Mouse (Mus musculus) forebrain, embryonic 13.5 days (tissue): ENCODE data around the gene Wipf2. TPM values are rescaled to one million over a fixed set of nuclear protein-coding genes. Genes with fewer than 3 reads are reported as not detected.

Source experiments
- ATAC-seq: fragments of 200-750 bp; cut with Nextera tagmentation; 2 replicates; pipeline ENCODE4 v1.8.0; 2017
- H3K27ac ChIP-seq: fragments of 300-500 bp; sonication (generic); 2 replicates; pipeline ENCODE4 v1.5.1; 2015; ENCODE audit warnings: inconsistent platforms, mild to moderate bottlenecking, moderate library complexity
- H3K27me3 ChIP-seq: fragments of 300-500 bp; sonication (generic); 2 replicates; pipeline ENCODE4 v1.6.1; 2015; ENCODE audit warnings: mild to moderate bottlenecking, inconsistent platforms
- H3K36me3 ChIP-seq: fragments of 300-500 bp; sonication (generic); 2 replicates; pipeline ENCODE4 v1.6.1; 2015; ENCODE audit warnings: mild to moderate bottlenecking, inconsistent platforms; ENCODE audit not compliant: poor library complexity, severe bottlenecking
- H3K4me1 ChIP-seq: fragments of 300-500 bp; sonication (generic); 2 replicates; pipeline ENCODE4 v1.6.1; 2015; ENCODE audit warnings: inconsistent platforms
- H3K4me2 ChIP-seq: fragments of 300-500 bp; sonication (generic); 2 replicates; pipeline ENCODE4 v1.6.1; 2015; ENCODE audit warnings: inconsistent platforms, mild to moderate bottlenecking, moderate library complexity
- H3K4me3 ChIP-seq: fragments of 300-500 bp; sonication (generic); 2 replicates; pipeline ENCODE4 v1.5.1; 2015; ENCODE audit warnings: mild to moderate bottlenecking, inconsistent platforms
- H3K9ac ChIP-seq: fragments of 300-500 bp; sonication (generic); 2 replicates; pipeline ENCODE4 v1.6.1; 2015; ENCODE audit warnings: mild to moderate bottlenecking, inconsistent platforms
- H3K9me3 ChIP-seq: fragments of 300-500 bp; sonication (generic); replicated peaks from 2 replicates; pipeline ENCODE4 v1.6.1; 2016; ENCODE audit warnings: inconsistent platforms
- WGBS: fragments of 180-500 bp; shearing (Covaris S2); methylation state at CpG from one replicate; pipeline ENCODE4 v1.1.7; 2015; 5-methylcytosine and 5-hydroxymethylcytosine counted together
- polyA plus RNA-seq: library from polyadenylated mRNA; unstranded; fragments of >200 nt; fragmentation: Nextera tagmentation; extraction: Ambion mirVana; gene quantifications from 2 replicates; pipeline ENCODE4 v1.2.1, GENCODE M21; 2015

Wipf2 gene
- polyA plus RNA-seq, 1 experiment from 2014 or later: 5.0 TPM

GRCm38 (mm10) chr11:98837231-98837704, 26.2 kb upstream of the Wipf2 start:
- H3K36me3 ChIP-seq: peaks cover 30% of the 10 kb centered on the region
- peak; percentile 46; the same call in 1 of the 2 replicates for ATAC-seq
- no peak overlapping the region for H3K27ac ChIP-seq
- peaks cover 30% of the 10 kb centered on the region for H3K4me1 ChIP-seq
- H3K9me3 ChIP-seq: no peaks in the 10 kb centered on the region
- H3K9ac ChIP-seq: peak overlapping the region; percentile 71
- peak overlapping the region; percentile 84 for H3K4me2 ChIP-seq
- peak overlapping the region; percentile 57 for H3K4me3 ChIP-seq
- WGBS: under 1% methylated on average over 27 of the region's 29 CpGs
- peaks cover 22% of the 10 kb centered on the region for H3K27me3 ChIP-seq

GRCm38 (mm10) chr11:98837917-98838316, 25.5 kb upstream of the Wipf2 start:
- Histone ChIP-seq H3K27ac (no peak overlapping the region), H3K27me3 (peaks cover 22% of the 10 kb centered on the region), H3K9me3 (no peaks in the 10 kb centered on the region), H3K9ac (peak overlapping the region; percentile 71; the same call in 1 of the 2 replicates), H3K4me2 (peak overlapping the region; percentile 84), H3K4me3 (peak overlapping the region; percentile 57), H3K36me3 (peaks cover 24% of the 10 kb centered on the region), H3K4me1 (peaks cover 30% of the 10 kb centered on the region)
- WGBS: 52% methylated on average over 11 of the region's 11 CpGs
- no peak for ATAC-seq

DNA sequence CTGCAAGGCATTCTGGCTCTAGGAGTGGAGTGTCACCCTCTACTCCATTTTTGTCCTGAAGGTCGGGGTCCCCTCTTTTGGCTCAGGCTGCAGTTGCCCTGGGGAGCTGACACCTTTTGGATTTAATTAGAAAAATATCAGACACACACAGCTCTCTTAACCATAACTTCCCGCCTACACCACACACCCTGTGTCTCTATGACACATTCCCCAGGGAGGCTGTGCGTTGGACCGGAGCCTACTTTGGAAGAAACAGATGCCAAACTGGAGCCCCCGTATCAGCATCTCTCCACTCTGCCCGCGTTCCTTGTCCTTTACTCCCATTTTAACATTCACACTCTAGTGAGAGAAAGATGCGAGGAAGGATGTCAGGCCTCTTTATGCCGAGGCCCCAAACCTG, 24.9 kb upstream of the Wipf2 start:
- Histone ChIP-seq H3K36me3 (peaks cover 18% of the 10 kb centered on the region), H3K9me3 (no peaks in the 10 kb centered on the region), H3K9ac (no peak overlapping the region), H3K4me2 (0 out of 2 replicates have a peak overlapping the region, but pooled peaks have one; percentile 17), H3K27me3 (peaks cover 22% of the 10 kb centered on the region), H3K27ac (no peak overlapping the region), H3K4me3 (no peak overlapping the region), H3K4me1 (peaks cover 30% of the 10 kb centered on the region)
- no peak for ATAC-seq
- WGBS: 77% methylated on average over 9 of the region's 9 CpGs

DNA sequence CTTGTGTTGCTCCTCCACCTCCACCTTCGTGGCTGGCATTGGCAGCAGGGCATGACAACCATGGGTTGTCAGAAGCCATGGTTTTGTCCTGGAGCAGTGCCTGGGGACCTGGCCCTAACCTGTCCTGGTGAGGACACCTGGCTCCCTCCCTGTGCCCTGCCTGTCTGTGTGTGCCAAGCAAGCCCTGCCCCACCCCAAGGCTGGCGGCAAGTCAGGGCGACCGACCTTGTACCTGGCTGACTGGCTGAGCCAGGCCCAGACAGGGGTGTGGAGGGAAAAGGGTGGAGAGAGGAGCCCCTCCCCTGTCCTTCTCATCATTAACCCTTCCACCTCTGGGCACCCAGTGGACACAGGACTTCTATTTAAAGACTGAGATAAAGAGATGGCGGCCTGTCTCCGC, 24.0 kb upstream of the Wipf2 start:
- Histone ChIP-seq H3K4me2 (no peak overlapping the region), H3K27ac (no peak overlapping the region), H3K9ac (no peak overlapping the region), H3K27me3 (peaks cover 22% of the 10 kb centered on the region), H3K4me3 (no peak overlapping the region), H3K9me3 (no peaks in the 10 kb centered on the region), H3K4me1 (peaks cover 29% of the 10 kb centered on the region), H3K36me3 (peaks cover 9% of the 10 kb centered on the region)
- WGBS: 46% methylated on average over 6 of the region's 6 CpGs
- no peak for ATAC-seq

- WGBS: 65% methylated on average over 8 of the region's 10 CpGs
- H3K4me3 ChIP-seq: no peak overlapping the region
- no peak overlapping the region for H3K4me2 ChIP-seq
- peaks cover 24% of the 10 kb centered on the region for H3K4me1 ChIP-seq
- H3K27me3 ChIP-seq: peaks cover 22% of the 10 kb centered on the region
- 0 out of 2 replicates have a peak, but pooled peaks cover 4% of the 10 kb centered on the region for H3K36me3 ChIP-seq
- H3K27ac ChIP-seq: no peak overlapping the region
- ATAC-seq: no peak
- no peaks in the 10 kb centered on the region for H3K9me3 ChIP-seq
- H3K9ac ChIP-seq: no peak overlapping the region
These were observed 23.5 kb upstream of the Wipf2 start for GRCm38 (mm10) chr11:98839897-98840296.

- Histone ChIP-seq H3K9me3 (no peaks in the 10 kb centered on the region), H3K4me2 (no peak overlapping the region), H3K27me3 (no peaks in the 10 kb centered on the region), H3K4me3 (no peak overlapping the region), H3K4me1 (peaks cover 21% of the 10 kb centered on the region), H3K27ac (no peak overlapping the region), H3K36me3 (no peaks in the 10 kb centered on the region), H3K9ac (no peak overlapping the region)
- no peak for ATAC-seq
- whole genome bisulfite sequencing: 54% methylated on average over 13 of the region's 13 CpGs
These were observed 17.4 kb upstream of the Wipf2 start for GRCm38 (mm10) chr11:98846016-98846415.

- 77% methylated on average over 19 of the region's 19 CpGs for WGBS
- Histone ChIP-seq H3K36me3 (no peaks in the 10 kb centered on the region), H3K27ac (no peak overlapping the region), H3K4me3 (no peak overlapping the region), H3K27me3 (no peaks in the 10 kb centered on the region), H3K9ac (no peak overlapping the region), H3K4me1 (peaks cover 23% of the 10 kb centered on the region), H3K9me3 (no peaks in the 10 kb centered on the region), H3K4me2 (no peak overlapping the region)
- no peak for ATAC-seq
These were observed 16.4 kb upstream of the Wipf2 start for GRCm38 (mm10) chr11:98846865-98847604.

DNA sequence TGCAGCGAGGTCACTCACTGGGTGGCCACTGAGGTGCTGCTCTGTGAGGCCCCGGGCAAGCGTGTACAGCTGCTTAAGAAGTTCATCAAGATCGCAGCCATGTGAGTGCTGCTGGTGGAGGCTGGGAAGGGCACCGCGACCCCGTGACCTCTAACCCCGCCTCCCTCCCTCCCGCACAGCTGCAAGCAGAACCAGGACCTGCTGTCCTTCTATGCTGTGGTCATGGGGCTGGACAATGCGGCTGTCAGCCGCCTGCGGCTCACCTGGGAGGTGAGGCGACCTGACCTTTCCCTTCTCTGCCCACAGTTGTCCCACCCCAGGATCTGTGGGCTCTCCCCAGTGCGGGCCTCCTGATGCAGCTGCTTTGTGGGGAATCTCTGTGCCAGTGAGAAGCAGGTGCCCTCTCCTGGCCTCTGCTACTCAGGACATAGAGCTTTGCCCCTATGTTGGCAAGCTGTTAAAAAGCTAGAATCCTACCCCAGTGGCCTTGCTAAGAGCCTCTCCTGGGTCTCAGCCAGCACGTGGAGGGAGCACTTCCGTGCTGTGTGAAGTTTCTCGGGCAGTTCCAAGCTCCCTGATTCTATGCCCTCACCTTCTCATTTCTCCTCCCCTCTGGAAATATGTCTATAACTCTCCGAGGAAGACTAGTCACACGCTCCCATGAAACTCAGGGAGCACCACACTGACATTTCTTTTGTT, 14.1 kb upstream of the Wipf2 start:
- H3K9me3 ChIP-seq: no peaks in the 10 kb centered on the region
- H3K4me3 ChIP-seq: no peak overlapping the region
- H3K27ac ChIP-seq: no peak overlapping the region
- 8% methylated on average over 19 of the region's 19 CpGs for WGBS
- no peak for ATAC-seq
- peak overlapping the region; percentile 42; the same call in 1 of the 2 replicates for H3K4me2 ChIP-seq
- peaks cover 23% of the 10 kb centered on the region for H3K4me1 ChIP-seq
- H3K9ac ChIP-seq: 0 out of 2 replicates have a peak overlapping the region, but pooled peaks have one; percentile 27
- no peaks in the 10 kb centered on the region for H3K36me3 ChIP-seq
- H3K27me3 ChIP-seq: no peaks in the 10 kb centered on the region

- H3K4me2 ChIP-seq: peak overlapping the region; percentile 42
- 59% methylated on average over 26 of the region's 26 CpGs for WGBS
- H3K27ac ChIP-seq: no peak overlapping the region
These were observed 13.0 kb upstream of the Wipf2 start for GRCm38 (mm10) chr11:98850100-98851093.

DNA sequence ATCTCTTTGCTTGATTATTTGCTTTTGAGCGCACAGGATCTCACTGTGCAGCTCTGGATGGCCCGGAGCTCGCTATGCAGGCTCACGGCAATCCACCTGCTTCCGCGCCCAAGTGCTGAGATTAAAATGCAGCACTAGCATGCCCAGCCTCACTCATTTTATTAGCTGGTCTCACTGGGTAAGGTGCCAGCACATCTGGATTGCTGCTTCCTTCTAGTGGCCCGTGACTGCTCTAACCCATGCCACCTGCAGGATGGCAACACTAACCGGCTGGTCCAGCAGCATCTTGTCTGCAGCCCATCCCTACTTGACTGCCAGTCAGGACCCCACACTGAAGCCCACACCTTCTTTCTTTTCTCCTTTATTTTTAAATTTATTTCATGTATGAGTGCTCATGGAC, 9.3 kb upstream of the Wipf2 start:
- H3K4me1 ChIP-seq: peaks cover 21% of the 10 kb centered on the region
- no peak overlapping the region for H3K4me3 ChIP-seq
- no peaks in the 10 kb centered on the region for H3K36me3 ChIP-seq
- no peak overlapping the region for H3K9ac ChIP-seq
- no peaks in the 10 kb centered on the region for H3K27me3 ChIP-seq
- WGBS: 89% methylated on average over 8 of the region's 8 CpGs
- H3K27ac ChIP-seq: no peak overlapping the region
- no peaks in the 10 kb centered on the region for H3K9me3 ChIP-seq
- ATAC-seq: no peak
- no peak overlapping the region for H3K4me2 ChIP-seq

More at GRCm38 (mm10) chr11:98850100-98851093, 13.0 kb upstream of the Wipf2 start:
- no peaks in the 10 kb centered on the region for H3K36me3 ChIP-seq
- ATAC-seq: no peak
- H3K4me1 ChIP-seq: peaks cover 23% of the 10 kb centered on the region
- no peak overlapping the region for H3K4me3 ChIP-seq
- H3K27me3 ChIP-seq: no peaks in the 10 kb centered on the region
- 0 out of 2 replicates have a peak overlapping the region, but pooled peaks have one; percentile 2 for H3K9ac ChIP-seq
- no peaks in the 10 kb centered on the region for H3K9me3 ChIP-seq

- Histone ChIP-seq H3K36me3 (no peaks in the 10 kb centered on the region), H3K9ac (no peak overlapping the region), H3K4me2 (no peak overlapping the region), H3K27ac (no peak overlapping the region), H3K27me3 (no peaks in the 10 kb centered on the region), H3K9me3 (no peaks in the 10 kb centered on the region), H3K4me1 (peaks cover 15% of the 10 kb centered on the region), H3K4me3 (no peak overlapping the region)
- ATAC-seq: no peak
- WGBS: 90% methylated on average over 2 of the region's 2 CpGs
These were observed 8.8 kb upstream of the Wipf2 start for GRCm38 (mm10) chr11:98854659-98855058.
